Mouse (Mus musculus) forebrain, embryonic 14.5 days (tissue): Measurements from ENCODE around the gene Fgfr2. TPM values are rescaled to one million over a fixed set of nuclear protein-coding genes. Genes with fewer than 3 reads are reported as not detected.

Experiments
- ATAC-seq: fragments of 200-750 bp; cut with Nextera tagmentation; 2 replicates; pipeline ENCODE4 v1.8.0; 2017; ENCODE audit warnings: mild to moderate bottlenecking, moderate library complexity
- DNase-seq: peaks from one replicate; pipeline ENCODE4 v3.0.0-alpha.2; 2015; ENCODE audit warnings: low spot score
- H3K27ac ChIP-seq: fragments of 300-500 bp; sonication (generic); 2 replicates; pipeline ENCODE4 v1.5.1; 2014; ENCODE audit warnings: low read depth, mild to moderate bottlenecking, control low read depth, low read length, moderate library complexity
- H3K27me3 ChIP-seq: fragments of 300-500 bp; sonication (generic); replicated peaks from 2 replicates; pipeline ENCODE4 v1.6.1; 2014; ENCODE audit warnings: low read length, control low read depth, mixed read lengths; ENCODE audit not compliant: control insufficient read depth, insufficient read depth
- H3K36me3 ChIP-seq: fragments of 300-500 bp; sonication (generic); 2 replicates; pipeline ENCODE4 v1.6.1; 2014; ENCODE audit warnings: low read length, control low read depth; ENCODE audit not compliant: control insufficient read depth, insufficient read depth
- H3K4me1 ChIP-seq: fragments of 300-500 bp; sonication (generic); 2 replicates; pipeline ENCODE4 v1.6.1; 2014; ENCODE audit warnings: antibody characterized with exemption, low read length, control low read depth; ENCODE audit not compliant: control insufficient read depth, insufficient read depth
- H3K4me2 ChIP-seq: fragments of 300-500 bp; sonication (generic); 2 replicates; pipeline ENCODE4 v1.6.1; 2014; ENCODE audit warnings: mild to moderate bottlenecking, control low read depth, low read length
- H3K4me3 ChIP-seq: fragments of 300-500 bp; sonication (generic); 2 replicates; pipeline ENCODE4 v1.5.1; 2014; ENCODE audit warnings: low read depth, low read length, control low read depth
- H3K9ac ChIP-seq: fragments of 300-500 bp; sonication (generic); 2 replicates; pipeline ENCODE4 v1.6.1; 2014; ENCODE audit warnings: mild to moderate bottlenecking, low read length, control low read depth, moderate library complexity
- H3K9me3 ChIP-seq: fragments of 300-500 bp; sonication (generic); replicated peaks from 2 replicates; pipeline ENCODE4 v1.6.1; 2016; ENCODE audit warnings: low read length, control low read depth, mixed read lengths; ENCODE audit not compliant: control insufficient read depth
- WGBS: fragments of 180-500 bp; shearing (Covaris S2); extraction: QIAGEN DNeasy Blood & Tissue Kit; methylation state at CpG from one replicate; pipeline ENCODE4 v1.1.7; 2014; 5-methylcytosine and 5-hydroxymethylcytosine counted together
- polyA plus RNA-seq: library from polyadenylated mRNA; unstranded; fragments of >200 nt; fragmentation: Nextera tagmentation; extraction: Ambion mirVana; gene quantifications from 2 replicates; pipeline ENCODE4 v1.2.1, GENCODE M21; 2014

The Fgfr2 gene
- polyA plus RNA-seq, 1 experiment from 2014 or later: 35.9 TPM

- WGBS: 94% methylated on average over 14 of the region's 14 CpGs
- H3K27ac ChIP-seq: no peak overlapping the region; the same call in 1 of the 2 replicates
Observed at GRCm38 (mm10) chr7:130520812-130521422, 2602.2 kb downstream of the Fgfr2 start.

DNA sequence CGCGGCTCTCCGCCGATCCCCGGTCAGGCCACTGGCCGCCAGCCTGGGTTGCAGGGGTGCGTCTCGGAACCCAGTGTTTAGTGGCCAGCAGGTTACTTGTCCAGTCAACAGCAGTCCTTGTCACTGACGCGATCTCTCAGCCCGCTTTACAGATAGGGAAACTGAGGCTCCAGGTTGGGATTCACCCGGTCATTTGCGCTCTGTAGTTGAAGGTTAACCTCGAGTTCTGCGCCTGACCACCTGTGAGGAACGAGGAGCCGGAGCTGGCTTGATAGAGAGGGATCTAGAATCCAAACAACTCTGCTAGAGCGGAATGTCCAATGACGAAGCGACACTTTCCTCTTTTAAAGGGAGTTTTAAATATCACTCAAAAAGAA is 2603.1 kb downstream of the Fgfr2 start, which contains the start of gene Ate1:
Gene Ate1 (minus strand): TSS at position 321 of the 377 bp plus-strand sequence.
- Histone ChIP-seq H3K4me3 (peak within 1 kb of the TSS; percentile 80), H3K36me3 (0 out of 2 replicates have a peak, but pooled peaks cover 4% of the 10 kb centered on the region), H3K9ac (peak within 1 kb of the TSS; percentile 97), H3K27ac (peak within 1 kb of the TSS; percentile 96), H3K9me3 (no peaks in the 10 kb centered on the region), H3K4me2 (peak within 1 kb of the TSS; percentile 66), H3K4me1 (peaks cover 13% of the 10 kb centered on the region), H3K27me3 (no peaks in the 10 kb centered on the region)
- ATAC-seq (no peak), DNase-seq (no peak)
- 18% methylated on average over 20 of the region's 20 CpGs for WGBS

More at GRCm38 (mm10) chr7:130520812-130521422, 2602.2 kb downstream of the Fgfr2 start:
- Histone ChIP-seq H3K27me3 (no peaks in the 10 kb centered on the region), H3K4me2 (no peak overlapping the region), H3K4me3 (no peak overlapping the region), H3K9ac (no peak overlapping the region), H3K4me1 (peaks cover 13% of the 10 kb centered on the region), H3K9me3 (no peaks in the 10 kb centered on the region), H3K36me3 (no peaks in the 10 kb centered on the region)
- no peak for DNase-seq
- no peak for ATAC-seq

GRCm38 (mm10) chr7:130519096-130520048 is 2603.8 kb downstream of the Fgfr2 start:
- H3K9me3 ChIP-seq: no peaks in the 10 kb centered on the region
- no peaks in the 10 kb centered on the region for H3K27me3 ChIP-seq
- H3K4me3 ChIP-seq: peak overlapping the region; percentile 80
- ATAC-seq (peak; percentile 98), DNase-seq (peak; percentile 99)
- peak overlapping the region; percentile 66 for H3K4me2 ChIP-seq
- peak overlapping the region; percentile 97 for H3K9ac ChIP-seq
- 0 out of 2 replicates have a peak, but pooled peaks cover 5% of the 10 kb centered on the region for H3K36me3 ChIP-seq
- under 1% methylated on average over 81 of the region's 90 CpGs for WGBS
- H3K4me1 ChIP-seq: peaks cover 13% of the 10 kb centered on the region
- peak overlapping the region; percentile 96 for H3K27ac ChIP-seq

GRCm38 (mm10) chr7:130518213-130519095 is 2604.7 kb downstream of the Fgfr2 start:
- ATAC-seq (no peak), DNase-seq (peak; percentile 22)
- H3K9me3 ChIP-seq: no peaks in the 10 kb centered on the region
- H3K4me3 ChIP-seq: peak overlapping the region; percentile 80
- peak overlapping the region; percentile 97 for H3K9ac ChIP-seq
- H3K27ac ChIP-seq: peak overlapping the region; percentile 96
- H3K4me1 ChIP-seq: peaks cover 13% of the 10 kb centered on the region
- H3K27me3 ChIP-seq: no peaks in the 10 kb centered on the region
- 48% methylated on average over 26 of the region's 26 CpGs for WGBS
- H3K4me2 ChIP-seq: peak overlapping the region; percentile 66
- peaks cover 11% of the 10 kb centered on the region; the same call in 1 of the 2 replicates for H3K36me3 ChIP-seq

DNA sequence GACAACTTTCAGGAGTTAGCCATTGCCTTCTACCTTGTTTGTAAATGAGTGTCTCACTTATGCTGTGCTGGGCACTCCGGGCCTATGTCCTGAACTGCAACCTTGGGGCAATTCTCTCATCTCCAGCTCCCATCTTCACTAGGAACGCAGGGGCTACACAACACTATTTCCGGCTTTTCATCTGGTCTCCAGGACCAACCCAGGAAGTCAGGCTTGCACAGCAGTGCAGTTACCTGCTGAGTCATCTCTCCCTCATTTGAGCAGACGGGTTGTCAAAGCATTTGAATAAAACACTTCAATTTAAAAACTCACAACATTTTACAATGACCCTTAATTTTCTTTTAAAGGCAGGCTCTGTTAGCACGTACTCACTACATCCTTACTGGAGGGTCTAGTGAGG is 2612.9 kb downstream of the Fgfr2 start:
- H3K9me3 ChIP-seq: no peaks in the 10 kb centered on the region
- H3K36me3 ChIP-seq: peaks cover 61% of the 10 kb centered on the region
- DNase-seq (no peak), ATAC-seq (no peak)
- WGBS: 95% methylated on average over 5 of the region's 5 CpGs
- no peak overlapping the region for H3K4me2 ChIP-seq
- no peaks in the 10 kb centered on the region for H3K27me3 ChIP-seq
- no peak overlapping the region for H3K9ac ChIP-seq
- no peaks in the 10 kb centered on the region for H3K4me1 ChIP-seq
- no peak overlapping the region for H3K4me3 ChIP-seq
- no peak overlapping the region for H3K27ac ChIP-seq

DNA sequence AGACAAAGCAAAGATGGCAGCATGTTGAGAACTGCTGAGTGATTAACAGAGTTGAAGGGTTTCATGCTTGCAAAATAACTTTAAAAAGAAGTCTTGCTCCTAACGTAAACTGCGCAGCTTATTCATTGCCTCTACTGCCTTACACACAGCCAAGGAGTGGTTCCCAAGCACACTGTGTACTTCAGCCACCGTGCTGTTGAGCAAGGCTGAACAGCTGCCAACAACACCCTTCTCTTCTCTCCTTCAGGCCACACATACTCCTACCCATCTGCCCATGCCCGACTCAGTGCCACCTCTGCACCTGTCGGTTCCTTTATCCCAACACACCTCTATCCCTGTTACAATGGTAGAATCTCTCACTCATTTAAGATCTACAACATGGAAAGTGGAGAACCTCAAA is 2620.1 kb downstream of the Fgfr2 start:
- WGBS: 93% methylated on average over 5 of the region's 5 CpGs
- H3K9ac ChIP-seq: no peak overlapping the region
- H3K9me3 ChIP-seq: no peaks in the 10 kb centered on the region
- no peaks in the 10 kb centered on the region for H3K27me3 ChIP-seq
- no peak overlapping the region for H3K4me2 ChIP-seq
- no peak overlapping the region for H3K4me3 ChIP-seq
- no peak for ATAC-seq
- H3K4me1 ChIP-seq: no peaks in the 10 kb centered on the region
- peaks cover 61% of the 10 kb centered on the region for H3K36me3 ChIP-seq
- no peak for DNase-seq
- H3K27ac ChIP-seq: no peak overlapping the region

GRCm38 (mm10) chr7:130501499-130501898 is 2621.7 kb downstream of the Fgfr2 start:
- Histone ChIP-seq H3K4me1 (no peaks in the 10 kb centered on the region), H3K9ac (no peak overlapping the region), H3K4me2 (no peak overlapping the region), H3K27ac (no peak overlapping the region), H3K9me3 (no peaks in the 10 kb centered on the region), H3K4me3 (no peak overlapping the region), H3K36me3 (peaks cover 55% of the 10 kb centered on the region), H3K27me3 (no peaks in the 10 kb centered on the region)
- 92% methylated on average over 1 of the region's 1 CpGs for WGBS
- ATAC-seq (no peak), DNase-seq (no peak)

GRCm38 (mm10) chr7:130493346-130493745 is 2629.8 kb downstream of the Fgfr2 start:
- Histone ChIP-seq H3K9ac (no peak overlapping the region), H3K27me3 (no peaks in the 10 kb centered on the region), H3K4me2 (no peak overlapping the region), H3K27ac (no peak overlapping the region), H3K4me1 (no peaks in the 10 kb centered on the region), H3K9me3 (no peaks in the 10 kb centered on the region), H3K36me3 (peaks cover 12% of the 10 kb centered on the region), H3K4me3 (no peak overlapping the region)
- 85% methylated on average over 3 of the region's 3 CpGs for WGBS
- no peak for ATAC-seq
- DNase-seq: no peak
